In the genomic region with DNA sequence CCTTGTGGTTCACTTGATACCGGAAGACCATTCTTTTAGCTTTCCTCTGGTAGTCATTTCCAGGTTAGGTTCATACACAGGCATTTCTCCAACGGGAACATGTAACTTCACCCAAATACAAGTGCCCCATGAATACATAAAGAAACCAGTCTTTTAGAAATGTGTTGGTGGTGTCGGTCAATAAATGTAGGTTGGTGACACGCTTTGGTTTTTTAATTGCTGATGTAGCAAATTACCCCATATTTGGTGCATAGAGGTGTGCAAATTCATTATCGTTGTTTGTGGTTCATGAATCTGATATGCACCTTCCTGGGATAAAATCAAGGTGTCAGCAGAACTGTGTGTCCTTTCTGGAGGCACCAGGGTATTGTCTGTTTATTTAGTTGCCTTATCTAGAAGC, we compare ENCODE assay signal across 29 mouse cellular contexts.
"Had no signal": no experiment of that assay in that cellular context is flagged by ENCODE, and none has a peak within 500 bp of the region (broad histone marks: within the 10 kb centered on the region; RNA-seq: fewer than 3 reads in every experiment).

No protein-coding gene starts in this region.

- H3K9me3 ChIP-seq: limb, embryonic 10.5 days; limb, embryonic 12.5 days; limb, embryonic 13.5 days; limb, embryonic 15.5 days; liver, embryonic 13.5 days; liver, embryonic 15.5 days; lung, embryonic 15.5 days; megakaryocyte, embryonic 14.5 days; midbrain, embryonic 10.5 days; midbrain, embryonic 12.5 days; midbrain, embryonic 13.5 days; midbrain, embryonic 15.5 days had no signal

- DNase-seq: left cerebral cortex, postnatal 4 days; liver; liver, embryonic 13.5 days; liver, postnatal 0 days; lung, adult 18-20 months; lung, adult 2 months; lung, embryonic 14.5 days; lung, postnatal 10 days; lung, postnatal 14 days; lung, postnatal 36 days; lung, postnatal 4 days; midbrain, embryonic 14.5 days had no signal

- H3K9ac ChIP-seq: limb, embryonic 12.5 days; limb, embryonic 13.5 days; limb, embryonic 15.5 days; liver, embryonic 12.5 days; liver, embryonic 13.5 days; liver, embryonic 14.5 days; liver, embryonic 15.5 days; liver, postnatal 0 days; lung, embryonic 14.5 days; lung, embryonic 15.5 days; midbrain, embryonic 12.5 days; midbrain, embryonic 13.5 days; midbrain, embryonic 15.5 days had no signal

- H3K27ac ChIP-seq: limb, embryonic 10.5 days; limb, embryonic 12.5 days; limb, embryonic 13.5 days; limb, embryonic 15.5 days; liver, embryonic 12.5 days; liver, embryonic 13.5 days; liver, embryonic 14.5 days; liver, embryonic 15.5 days; lung, embryonic 15.5 days; macrophage; midbrain, embryonic 10.5 days; midbrain, embryonic 12.5 days; midbrain, embryonic 13.5 days; midbrain, embryonic 15.5 days had no signal

- H3K4me3 ChIP-seq: limb, embryonic 10.5 days; limb, embryonic 12.5 days; limb, embryonic 13.5 days; limb, embryonic 15.5 days; liver, embryonic 12.5 days; liver, embryonic 13.5 days; liver, embryonic 15.5 days; lung, embryonic 15.5 days; megakaryocyte, embryonic 14.5 days; midbrain, embryonic 10.5 days; midbrain, embryonic 12.5 days; midbrain, embryonic 13.5 days; midbrain, embryonic 15.5 days; myocyte had no signal

- H3K4me1 ChIP-seq: limb, embryonic 10.5 days; limb, embryonic 12.5 days; limb, embryonic 13.5 days; limb, embryonic 15.5 days; liver, embryonic 12.5 days; liver, embryonic 13.5 days; liver, embryonic 15.5 days; lung, embryonic 15.5 days; megakaryocyte, embryonic 14.5 days; midbrain, embryonic 12.5 days; midbrain, embryonic 13.5 days; midbrain, embryonic 15.5 days had no signal

- H3K27me3 ChIP-seq: limb, embryonic 12.5 days; limb, embryonic 13.5 days; limb, embryonic 15.5 days; liver, embryonic 12.5 days; liver, embryonic 13.5 days; liver, embryonic 15.5 days; lung, embryonic 15.5 days; megakaryocyte, embryonic 14.5 days; midbrain, embryonic 12.5 days; midbrain, embryonic 13.5 days; midbrain, embryonic 15.5 days had no signal

- H3K36me3 ChIP-seq: limb, embryonic 10.5 days; limb, embryonic 12.5 days; limb, embryonic 13.5 days; limb, embryonic 15.5 days; liver, embryonic 12.5 days; liver, embryonic 13.5 days; liver, embryonic 15.5 days; lung, embryonic 15.5 days; midbrain, embryonic 10.5 days; midbrain, embryonic 12.5 days; midbrain, embryonic 13.5 days; midbrain, embryonic 15.5 days had no signal

- H3K4me2 ChIP-seq: limb, embryonic 12.5 days; limb, embryonic 13.5 days; limb, embryonic 15.5 days; liver, embryonic 11.5 days; liver, embryonic 12.5 days; liver, embryonic 13.5 days; liver, embryonic 15.5 days; lung, embryonic 14.5 days; lung, embryonic 15.5 days; midbrain, embryonic 11.5 days; midbrain, embryonic 12.5 days; midbrain, embryonic 13.5 days; midbrain, embryonic 15.5 days had no signal
